Mouse (Mus musculus): ENCODE measurements at regions not wholly inside any gene's neighbourhood (a gene's known extent, or its start where the extent isn't known, plus 50 kb on each side); places are given as distances from the start of the nearest gene placed in this dataset.

DNA sequence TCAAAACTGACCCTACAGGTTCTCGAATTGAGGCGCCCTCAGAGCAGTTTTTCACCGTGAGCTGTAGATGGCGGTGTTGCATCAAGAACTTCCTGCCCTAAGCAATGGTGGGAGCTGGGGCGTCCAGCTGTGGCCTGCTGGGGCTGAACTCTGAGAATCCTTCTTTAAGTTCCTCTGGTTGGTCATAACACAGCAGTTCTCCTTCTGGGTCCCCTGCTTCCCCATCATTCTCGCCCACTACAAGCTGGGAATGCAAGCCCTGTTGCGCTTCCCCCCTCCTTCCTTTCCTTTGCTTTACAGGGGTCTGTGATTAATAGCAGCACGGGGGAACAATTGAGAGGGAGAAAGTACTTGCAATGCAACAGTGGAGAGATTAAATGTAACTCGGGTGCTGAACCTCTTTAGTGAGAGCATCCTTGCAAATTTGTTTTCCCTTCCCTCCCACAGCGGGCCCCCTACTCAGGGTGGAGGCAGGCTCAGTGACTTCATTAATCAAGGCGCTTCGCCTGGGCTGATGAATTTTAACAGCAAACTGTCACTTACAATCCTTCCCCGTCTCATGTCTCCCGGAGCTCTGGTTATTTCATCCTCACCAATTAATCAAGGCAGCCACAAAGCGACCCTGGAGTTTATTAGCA is 794.3 kb upstream of the Api5 start:
- peak; percentile 65 to 74 for DNase-seq (ENCODE audit: low spot score in 2 of 2)

DNA sequence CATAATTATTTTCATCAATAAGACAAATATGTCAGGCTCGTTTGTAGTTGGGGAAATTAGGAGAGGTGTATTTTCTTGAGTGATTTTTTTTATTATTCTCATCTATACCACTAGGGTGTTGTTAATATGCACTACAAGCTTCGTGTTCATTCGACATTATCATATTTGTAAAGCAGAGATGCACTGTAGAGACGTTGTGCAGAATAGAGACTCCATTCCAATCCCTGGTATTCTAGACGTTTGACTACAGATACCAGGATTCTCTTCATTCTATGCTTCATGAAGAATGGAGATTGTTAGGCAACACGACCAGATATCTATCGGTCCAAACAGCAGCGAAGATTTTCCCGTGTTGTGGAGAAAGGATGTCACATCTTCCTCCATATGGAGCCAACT is 793.8 kb upstream of the Api5 start:
- no peak for DNase-seq (ENCODE audit: low spot score in 2 of 2)

DNA sequence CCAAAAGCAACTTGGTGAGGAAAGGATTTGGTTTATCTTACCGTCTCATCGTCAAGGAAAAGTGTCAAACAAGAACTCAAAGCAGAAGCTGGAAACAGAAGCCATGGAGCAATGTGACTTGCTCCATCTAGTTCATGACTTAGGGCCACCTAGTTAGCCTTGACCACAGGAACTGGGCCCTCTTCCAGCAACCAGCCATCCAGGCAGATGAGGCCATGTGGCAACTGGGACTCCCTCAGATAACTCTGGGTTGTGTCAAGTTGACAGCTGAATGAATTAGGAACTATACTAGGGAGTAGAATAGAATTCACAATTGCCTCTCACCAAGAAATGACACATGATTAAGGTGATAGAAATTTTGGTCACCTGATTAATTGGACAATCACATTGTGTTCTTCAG is 791.5 kb upstream of the Api5 start:
- no peak for DNase-seq (ENCODE audit: low spot score in 2 of 2)

DNA sequence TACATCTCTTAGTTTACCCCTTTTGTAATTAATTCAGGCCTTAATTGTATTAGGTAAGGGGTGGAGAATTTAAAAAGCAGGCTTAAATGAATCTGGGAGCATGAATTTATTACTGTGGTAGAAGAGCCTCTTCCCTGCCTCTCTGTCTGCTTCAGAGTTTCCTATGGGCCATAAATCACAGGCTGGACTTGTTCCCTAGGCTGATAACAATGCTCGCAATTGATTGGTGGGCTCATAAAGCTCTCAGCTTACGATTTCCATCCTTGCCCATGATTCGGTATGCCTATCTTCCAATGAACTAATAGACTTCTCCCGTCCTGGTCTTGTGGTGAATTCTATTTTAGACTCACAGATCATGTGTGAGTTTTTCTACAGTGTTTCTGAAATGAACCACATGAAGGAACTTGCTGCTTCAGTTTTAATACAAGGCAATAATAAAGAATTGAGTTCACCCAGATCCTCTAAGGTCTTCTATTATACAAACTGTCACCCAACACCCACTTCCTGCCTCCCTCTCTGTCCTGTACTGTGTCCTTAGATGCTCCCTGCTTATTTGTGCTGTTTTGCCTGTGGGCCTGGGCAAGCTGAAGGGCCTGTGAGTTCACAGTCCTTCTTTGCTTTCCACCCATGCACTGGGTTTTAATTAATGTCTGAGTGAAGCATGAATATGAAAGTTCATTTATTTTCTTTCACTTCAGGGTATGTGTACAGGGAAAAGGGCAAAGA is 772.4 kb upstream of the Api5 start:
- DNase-seq (ENCODE audit: low spot score in 2 of 2) = no peak

Measured in right cerebral cortex, adult 2 months (tissue).